Mouse (Mus musculus): ENCODE measurements around the gene Acer3.

GRCm38 (mm10) chr7:98199381-98199780 is 121.6 kb downstream of the Acer3 start, which contains the start of gene B3gnt6:
- TF ChIP-seq POLR2A (IDR thresholded peaks at IDR 0.05; ENCODE audit: control insufficient read depth, extremely low read depth, insufficient read depth, low read length, poor library complexity) (no peak), CTCF (IDR thresholded peaks at IDR 0.05; ENCODE audit: borderline replicate concordance, control insufficient read depth, extremely low read depth, insufficient read depth, low read length, poor library complexity) (no peak)

All from thymus, adult 2 months (tissue).